Comparison of ENCODE assay signal across 8 mouse cellular contexts in genomic region chr9:77428115-77428747, GRCm38 (mm10).
DNase-seq lines count a peak whose midpoint lies in the region; ATAC-seq lines count a peak whose summit lies in the region.

No protein-coding gene starts in this region.

- H3K4me3 ChIP-seq in heart, embryonic 15.5 days = no peak overlapping the region
- H3K4me3 ChIP-seq in embryonic facial prominence, embryonic 11.5 days (ENCODE audit: low read depth, low read length) = no peak overlapping the region
- peak overlapping the region; percentile 14; the same call in 1 of the 2 replicates for H3K4me3 ChIP-seq in intestine, embryonic 15.5 days (replicated peaks)
- no peak overlapping the region for H3K4me3 ChIP-seq in midbrain, embryonic 16.5 days (ENCODE audit: low read depth, low read length)

- ATAC-seq in heart, embryonic 15.5 days (replicated peaks; ENCODE audit: insufficient number of reproducible peaks, insufficient read depth, low FRiP score, low read depth) = peak; percentile 29; the same call in 1 of the 2 replicates
- no peak for ATAC-seq in embryonic facial prominence, embryonic 11.5 days (replicated peaks; ENCODE audit: insufficient number of reproducible peaks, low FRiP score, low TSS enrichment, low read depth)
- ATAC-seq in intestine, embryonic 15.5 days = peak; percentile 9; the same call in 1 of the 2 replicates
- ATAC-seq in midbrain, embryonic 16.5 days = no peak

- H3K9ac ChIP-seq in heart, embryonic 15.5 days = peak overlapping the region; percentile 4; the same call in 1 of the 2 replicates
- H3K9ac ChIP-seq in embryonic facial prominence, embryonic 11.5 days (replicated peaks; ENCODE audit: low read length) = no peak overlapping the region; the same call in 1 of the 2 replicates
- no peak overlapping the region for H3K9ac ChIP-seq in intestine, embryonic 15.5 days
- H3K9ac ChIP-seq in midbrain, embryonic 16.5 days (ENCODE audit: low read depth, low read length) = no peak overlapping the region

- peak overlapping the region; percentile 80 for H3K27ac ChIP-seq in heart, embryonic 15.5 days
- H3K27ac ChIP-seq in embryonic facial prominence, embryonic 11.5 days (replicated peaks; ENCODE audit: low read depth, low read length) = peak overlapping the region; percentile 59
- H3K27ac ChIP-seq in intestine, embryonic 15.5 days = 0 out of 2 replicates have a peak overlapping the region, but pooled peaks have one; percentile 27
- H3K27ac ChIP-seq in midbrain, embryonic 16.5 days (ENCODE audit: low read length) = no peak overlapping the region

- no peaks in the 10 kb centered on the region for H3K27me3 ChIP-seq in heart, embryonic 15.5 days
- H3K27me3 ChIP-seq in embryonic facial prominence, embryonic 11.5 days (ENCODE audit: control insufficient read depth, insufficient read depth, low read length) = no peaks in the 10 kb centered on the region
- no peaks in the 10 kb centered on the region for H3K27me3 ChIP-seq in intestine, embryonic 15.5 days (replicated peaks)
- no peaks in the 10 kb centered on the region for H3K27me3 ChIP-seq in midbrain, embryonic 16.5 days (ENCODE audit: control insufficient read depth, insufficient read depth, low read depth, low read length)

- DNase-seq in heart, postnatal 4 days = no peak
- peak; percentile 47 for DNase-seq in embryonic facial prominence, embryonic 11.5 days (ENCODE audit: low spot score)
- no peak for DNase-seq in embryo, embryonic 10 days (ENCODE audit: low spot score)
- no peak for DNase-seq in natural killer cell, adult 2 months (ENCODE audit: low spot score in 2 of 2)
- DNase-seq in gastrocnemius, postnatal 25 days = no peak

- WGBS in heart, embryonic 15.5 days = 12% methylated on average over 14 of the region's 14 CpGs
- 38% methylated on average over 14 of the region's 14 CpGs for WGBS in embryonic facial prominence, embryonic 11.5 days
- 37% methylated on average over 14 of the region's 14 CpGs for WGBS in intestine, embryonic 15.5 days
- WGBS in midbrain, embryonic 16.5 days = 37% methylated on average over 14 of the region's 14 CpGs

- peak overlapping the region; percentile 52 for H3K4me2 ChIP-seq in heart, embryonic 15.5 days
- no peak overlapping the region for H3K4me2 ChIP-seq in embryonic facial prominence, embryonic 11.5 days (ENCODE audit: low read depth, low read length)
- peak overlapping the region; percentile 56 for H3K4me2 ChIP-seq in intestine, embryonic 15.5 days (replicated peaks)
- peak overlapping the region; percentile 37 for H3K4me2 ChIP-seq in midbrain, embryonic 16.5 days (ENCODE audit: low read length)

- H3K4me1 ChIP-seq in heart, embryonic 15.5 days (replicated peaks) = peaks cover 39% of the 10 kb centered on the region
- peaks cover 6% of the 10 kb centered on the region; the same call in 1 of the 2 replicates for H3K4me1 ChIP-seq in embryonic facial prominence, embryonic 11.5 days (ENCODE audit: control insufficient read depth, insufficient read depth, low read length)
- peaks cover 14% of the 10 kb centered on the region for H3K4me1 ChIP-seq in intestine, embryonic 15.5 days (replicated peaks)
- H3K4me1 ChIP-seq in midbrain, embryonic 16.5 days (ENCODE audit: control insufficient read depth, insufficient read depth, low read length) = peaks cover 12% of the 10 kb centered on the region

- H3K9me3 ChIP-seq in heart, embryonic 15.5 days (replicated peaks) = no peaks in the 10 kb centered on the region
- H3K9me3 ChIP-seq in embryonic facial prominence, embryonic 11.5 days (replicated peaks; ENCODE audit: control insufficient read depth, low read length) = no peaks in the 10 kb centered on the region
- H3K9me3 ChIP-seq in intestine, embryonic 15.5 days = no peaks in the 10 kb centered on the region
- H3K9me3 ChIP-seq in midbrain, embryonic 16.5 days (replicated peaks; ENCODE audit: control insufficient read depth, low read length, poor library complexity, severe bottlenecking) = no peaks in the 10 kb centered on the region

- peaks cover 9% of the 10 kb centered on the region; the same call in 1 of the 2 replicates for H3K36me3 ChIP-seq in heart, embryonic 15.5 days
- H3K36me3 ChIP-seq in embryonic facial prominence, embryonic 11.5 days (replicated peaks; ENCODE audit: control insufficient read depth, insufficient read depth, low read depth, low read length) = no peaks in the 10 kb centered on the region; the same call in 1 of the 2 replicates
- H3K36me3 ChIP-seq in intestine, embryonic 15.5 days = no peaks in the 10 kb centered on the region
- H3K36me3 ChIP-seq in midbrain, embryonic 16.5 days (ENCODE audit: control insufficient read depth, insufficient read depth, low read length) = no peaks in the 10 kb centered on the region

Comparison
In these comparisons a context has a peak if more than half of its experiments do, and no peak if none do; other contexts are left out.
1. ATAC-seq: peak in heart, embryonic 15.5 days (single experiment) and intestine, embryonic 15.5 days (single experiment); none in embryonic facial prominence, embryonic 11.5 days (single experiment) and midbrain, embryonic 16.5 days (single experiment).